Mouse (Mus musculus): ENCODE measurements at regions not wholly inside any gene's neighbourhood (a gene's known extent, or its start where the extent isn't known, plus 50 kb on each side); places are given as distances from the start of the nearest gene placed in this dataset.

GRCm38 (mm10) chr19:42673133-42673532 lies 60.5 kb upstream of the Loxl4 start:
- WGBS = 23% methylated on average over 9 of the region's 9 CpGs
- Histone ChIP-seq H3K4me1 (replicated peaks) (peaks cover 53% of the 10 kb centered on the region), H3K27ac (0 out of 2 replicates have a peak overlapping the region, but pooled peaks have one; percentile 50), H3K27me3 (ENCODE audit: insufficient read depth, poor library complexity, severe bottlenecking) (peaks cover 50% of the 10 kb centered on the region), H3K36me3 (no peaks in the 10 kb centered on the region), H3K4me3 (no peak overlapping the region), H3K9me3 (no peaks in the 10 kb centered on the region)
- peak; percentile 79 for DNase-seq (ENCODE audit: low spot score)

GRCm38 (mm10) chr19:42669886-42670285 lies 57.3 kb upstream of the Loxl4 start:
- Histone ChIP-seq H3K27ac (no peak overlapping the region), H3K27me3 (ENCODE audit: insufficient read depth, poor library complexity, severe bottlenecking) (peaks cover 48% of the 10 kb centered on the region), H3K9me3 (no peaks in the 10 kb centered on the region), H3K4me1 (replicated peaks) (peaks cover 54% of the 10 kb centered on the region), H3K36me3 (no peaks in the 10 kb centered on the region), H3K4me3 (no peak overlapping the region)
- DNase-seq (ENCODE audit: low spot score) = no peak
- 78% methylated on average over 6 of the region's 6 CpGs for WGBS

- Histone ChIP-seq H3K27ac (peak overlapping the region; percentile 53; the same call in 1 of the 2 replicates), H3K27me3 (ENCODE audit: insufficient read depth, poor library complexity, severe bottlenecking) (peaks cover 52% of the 10 kb centered on the region), H3K9me3 (no peaks in the 10 kb centered on the region), H3K4me1 (replicated peaks) (peaks cover 40% of the 10 kb centered on the region), H3K36me3 (no peaks in the 10 kb centered on the region), H3K4me3 (no peak overlapping the region)
- DNase-seq (ENCODE audit: low spot score) = no peak
- WGBS = 76% methylated on average over 14 of the region's 14 CpGs
Measured at GRCm38 (mm10) chr19:42668385-42669098, 55.9 kb upstream of the Loxl4 start.

- no peak overlapping the region for H3K27ac ChIP-seq
- H3K36me3 ChIP-seq = no peaks in the 10 kb centered on the region
- H3K27me3 ChIP-seq (ENCODE audit: insufficient read depth, poor library complexity, severe bottlenecking) = peaks cover 59% of the 10 kb centered on the region
- H3K4me1 ChIP-seq (replicated peaks) = peaks cover 24% of the 10 kb centered on the region
- 84% methylated on average over 5 of the region's 5 CpGs for WGBS
- no peaks in the 10 kb centered on the region for H3K9me3 ChIP-seq
- peak; percentile 1 for DNase-seq (ENCODE audit: low spot score)
- no peak overlapping the region for H3K4me3 ChIP-seq
Measured at GRCm38 (mm10) chr19:42666906-42667305, 54.3 kb upstream of the Loxl4 start.

Data from hindbrain, embryonic 10.5 days (tissue).